Mouse (Mus musculus) thymus, postnatal 0 days (tissue): ENCODE measurements at regions not wholly inside any gene's neighbourhood (a gene's known extent, or its start where the extent isn't known, plus 50 kb on each side); places are given as distances from the start of the nearest gene placed in this dataset.
A peak's percentile ranks its signal among the peaks of the same experiment; 100 is the strongest.

Experiments used
- DNase-seq: peaks from one replicate; pipeline ENCODE4 v3.0.0-alpha.2; 2015; ENCODE audit warnings: low spot score

GRCm38 (mm10) chr17:88173354-88174032 is 108.4 kb upstream of the Fbxo11 start:
- DNase-seq: no peak

- no peak for DNase-seq
Observed at GRCm38 (mm10) chr17:88174242-88174679, 109.2 kb upstream of the Fbxo11 start.

GRCm38 (mm10) chr17:88175951-88176623 is 111.0 kb upstream of the Fbxo11 start:
- no peak for DNase-seq

GRCm38 (mm10) chr17:88190735-88191134 is 125.6 kb upstream of the Fbxo11 start:
- DNase-seq: peak; percentile 66

- DNase-seq: no peak
Observed at GRCm38 (mm10) chr17:88191444-88191843, 126.4 kb upstream of the Fbxo11 start.

- DNase-seq: no peak
Observed at GRCm38 (mm10) chr17:88191930-88192807, 127.1 kb upstream of the Fbxo11 start.

- no peak for DNase-seq
Observed at GRCm38 (mm10) chr17:88194693-88195092, 129.6 kb upstream of the Fbxo11 start.

GRCm38 (mm10) chr17:88195303-88195702 is 130.2 kb upstream of the Fbxo11 start:
- no peak for DNase-seq

GRCm38 (mm10) chr17:88195893-88196292 is 130.8 kb upstream of the Fbxo11 start:
- no peak for DNase-seq

GRCm38 (mm10) chr17:88196322-88196721 is 131.2 kb upstream of the Fbxo11 start:
- no peak for DNase-seq

- no peak for DNase-seq
Observed at GRCm38 (mm10) chr17:88197381-88197780, 132.3 kb upstream of the Fbxo11 start.

- no peak for DNase-seq
Observed at GRCm38 (mm10) chr17:88201249-88201970, 136.3 kb upstream of the Fbxo11 start.

- DNase-seq: no peak
Observed at GRCm38 (mm10) chr17:88202214-88202613, 137.1 kb upstream of the Fbxo11 start.

- DNase-seq: no peak
Observed at GRCm38 (mm10) chr17:88209565-88209964, 144.5 kb upstream of the Fbxo11 start.

GRCm38 (mm10) chr17:88212121-88212520 is 147.0 kb upstream of the Fbxo11 start:
- DNase-seq: no peak

GRCm38 (mm10) chr17:88214746-88215145 is 149.7 kb upstream of the Fbxo11 start:
- DNase-seq: no peak

GRCm38 (mm10) chr17:88222379-88222955 is 157.4 kb upstream of the Fbxo11 start:
- no peak for DNase-seq

GRCm38 (mm10) chr17:88240476-88240875 is 175.4 kb upstream of the Fbxo11 start:
- no peak for DNase-seq

GRCm38 (mm10) chr17:88248625-88249024 is 183.5 kb upstream of the Fbxo11 start:
- no peak for DNase-seq

- peak; percentile 81 for DNase-seq
Observed at GRCm38 (mm10) chr17:88251949-88252521, 186.9 kb upstream of the Fbxo11 start.
